10 mouse cellular contexts compared by ENCODE assay signal in genomic region chr1:51243294-51243693, GRCm38 (mm10). TPM values are rescaled to one million over a fixed set of nuclear protein-coding genes. Genes with fewer than 3 reads are reported as not detected.
DNase-seq lines count a peak whose midpoint lies in the region; ATAC-seq and TF ChIP-seq lines count a peak whose summit lies in the region.
"Had no signal": no experiment of that assay in that cellular context is flagged by ENCODE, and none has a peak within 500 bp of the region (broad histone marks: within the 10 kb centered on the region; RNA-seq: fewer than 3 reads in every experiment).

No protein-coding gene starts in this region.

- no peaks in the 10 kb centered on the region for H3K9me3 ChIP-seq in midbrain, postnatal 0 days (ENCODE audit: low read length)
- H3K9me3 ChIP-seq in forebrain, postnatal 0 days (ENCODE audit: low read length): no peaks in the 10 kb centered on the region
- H3K9me3 ChIP-seq: G1E; limb, embryonic 13.5 days had no signal

- no peak overlapping the region for H3K4me2 ChIP-seq in midbrain, postnatal 0 days (ENCODE audit: low read depth, low read length, poor library complexity, severe bottlenecking)
- H3K4me2 ChIP-seq in forebrain, postnatal 0 days (ENCODE audit: low read depth): no peak overlapping the region
- H3K4me2 ChIP-seq: limb, embryonic 13.5 days had no signal

- H3K9ac ChIP-seq in midbrain, postnatal 0 days (replicated peaks; ENCODE audit: low read length, poor library complexity, severe bottlenecking): no peak overlapping the region
- H3K9ac ChIP-seq in forebrain, postnatal 0 days: no peak overlapping the region
- H3K9ac ChIP-seq: limb, embryonic 13.5 days had no signal

- no peaks in the 10 kb centered on the region for H3K27me3 ChIP-seq in midbrain, postnatal 0 days (ENCODE audit: insufficient read depth, low read length)
- no peaks in the 10 kb centered on the region for H3K27me3 ChIP-seq in forebrain, postnatal 0 days (ENCODE audit: insufficient read depth, low read length)
- H3K27me3 ChIP-seq: limb, embryonic 13.5 days had no signal

- 93% methylated on average over 3 of the region's 3 CpGs for WGBS in midbrain, postnatal 0 days
- 85% methylated on average over 3 of the region's 3 CpGs for WGBS in forebrain, postnatal 0 days

- DNase-seq in urinary bladder, postnatal 14 days (ENCODE audit: low spot score): peak; percentile 10
- DNase-seq in urinary bladder, postnatal 25 days (ENCODE audit: low spot score): no peak
- DNase-seq in cerebellum, postnatal 10 days: peak; percentile 74 to 90
- peak; percentile 75 to 79 for DNase-seq in left cerebral cortex, adult 18-20 months (ENCODE audit: low spot score in 2 of 2)
- no peak for DNase-seq in midbrain, postnatal 0 days (ENCODE audit: low spot score)
- DNase-seq in thymus, postnatal 0 days (ENCODE audit: low spot score): no peak
- DNase-seq in forebrain, postnatal 0 days: no peak
- DNase-seq: kidney, adult 11 months had no signal

- no peak for ATAC-seq in midbrain, postnatal 0 days (ENCODE audit: low FRiP score)
- no peak for ATAC-seq in forebrain, postnatal 0 days

- no peaks in the 10 kb centered on the region for H3K4me1 ChIP-seq in midbrain, postnatal 0 days (ENCODE audit: insufficient read depth, low read length)
- no peaks in the 10 kb centered on the region for H3K4me1 ChIP-seq in forebrain, postnatal 0 days (ENCODE audit: insufficient read depth)
- H3K4me1 ChIP-seq: limb, embryonic 13.5 days had no signal

- H3K36me3 ChIP-seq in midbrain, postnatal 0 days (ENCODE audit: insufficient read depth, low read length): no peaks in the 10 kb centered on the region
- no peaks in the 10 kb centered on the region for H3K36me3 ChIP-seq in forebrain, postnatal 0 days (ENCODE audit: insufficient read depth)
- H3K36me3 ChIP-seq: G1E; limb, embryonic 13.5 days had no signal

- H3K27ac ChIP-seq in midbrain, postnatal 0 days (ENCODE audit: low read depth, low read length): no peak overlapping the region
- no peak overlapping the region for H3K27ac ChIP-seq in forebrain, postnatal 0 days (ENCODE audit: low read depth, low read length)
- H3K27ac ChIP-seq: limb, embryonic 13.5 days had no signal

- no peak overlapping the region for H3K4me3 ChIP-seq in midbrain, postnatal 0 days (ENCODE audit: low read depth, low read length)
- no peak overlapping the region for H3K4me3 ChIP-seq in forebrain, postnatal 0 days (ENCODE audit: low read depth, low read length)
- H3K4me3 ChIP-seq: limb, embryonic 13.5 days had no signal

- no peak for TF ChIP-seq CTCF in midbrain, postnatal 0 days (IDR thresholded peaks at IDR 0.05)
- TF ChIP-seq CTCF in forebrain, postnatal 0 days (IDR thresholded peaks at IDR 0.05; ENCODE audit: low read depth): no peak

RNA-seq across cellular contexts. Expression of gene Cavin2, which starts 45.6 kb away (rescaled TPM):
- total RNA-seq in left cerebral cortex, adult 18-20 months (2021): 1 to 10 TPM; 8.8 to 8.9 TPM
- total RNA-seq in midbrain, postnatal 0 days (2014; rRNA removed): 7.5 and 10.8 TPM in 2 replicates
- 8.4 and 8.7 TPM in 2 replicates for polyA plus RNA-seq in midbrain, postnatal 0 days (2015; fragmentation: Nextera tagmentation; extraction: Ambion mirVana)
- 8.2 and 10.6 TPM in 2 replicates for polyA plus RNA-seq in thymus, postnatal 0 days (2015; fragmentation: Nextera tagmentation; extraction: Ambion mirVana)
- 8.2 and 11.2 TPM in 2 replicates for total RNA-seq in forebrain, postnatal 0 days (2014; rRNA removed)
- 6.4 and 7.1 TPM in 2 replicates for polyA plus RNA-seq in forebrain, postnatal 0 days (2015; fragmentation: Nextera tagmentation; extraction: Ambion mirVana)
- polyA plus RNA-seq: G1E had no signal

Comparison
In these comparisons a context has a peak if more than half of its experiments do, and no peak if none do; other contexts are left out.
1. DNase-seq: peak in urinary bladder, postnatal 14 days (single experiment), cerebellum, postnatal 10 days (2 of 2) and left cerebral cortex, adult 18-20 months (2 of 2); none in urinary bladder, postnatal 25 days (single experiment), midbrain, postnatal 0 days (single experiment), thymus, postnatal 0 days (single experiment) and forebrain, postnatal 0 days (single experiment).